In genomic region chr13:53096615-53097014, GRCm38 (mm10) we compare ENCODE assay signal across 8 mouse cellular contexts.
DNase-seq lines count a peak whose midpoint lies in the region; TF ChIP-seq lines count a peak whose summit lies in the region.
"Had no signal": no experiment of that assay in that cellular context is flagged by ENCODE, and none has a peak within 500 bp of the region (broad histone marks: within the 10 kb centered on the region; RNA-seq: fewer than 3 reads in every experiment).

No protein-coding gene starts in this region.

- peak; percentile 91 for TF ChIP-seq CTCF in E14TG2a.4 (conservative IDR thresholded peaks at IDR 0.05; ENCODE audit: low read length)
- TF ChIP-seq CTCF in gastrocnemius, adult 2 months (IDR thresholded peaks at IDR 0.05): no peak; the same call in 1 of the 2 replicates
- peak; percentile 98 for TF ChIP-seq CTCF in layer of hippocampus, adult 2 months (conservative IDR thresholded peaks at IDR 0.05)

- no peaks in the 10 kb centered on the region for H3K27me3 ChIP-seq in E14TG2a.4 (ENCODE audit: insufficient read depth, low read length)

- H3K4me3 ChIP-seq in E14TG2a.4 (replicated peaks; ENCODE audit: low read length): no peak overlapping the region
- H3K4me3 ChIP-seq in gastrocnemius, adult 2 months: no peak overlapping the region
- no peak overlapping the region for H3K4me3 ChIP-seq in layer of hippocampus, adult 2 months
- H3K4me3 ChIP-seq: heart, embryonic 13.5 days had no signal

- H3K9me3 ChIP-seq in E14TG2a.4 (ENCODE audit: low read length): peaks cover 4% of the 10 kb centered on the region; the same call in 1 of the 2 replicates
- H3K9me3 ChIP-seq: heart, embryonic 13.5 days had no signal

- no peak overlapping the region for H3K27ac ChIP-seq in gastrocnemius, adult 2 months
- H3K27ac ChIP-seq in layer of hippocampus, adult 2 months: no peak overlapping the region
- H3K27ac ChIP-seq: heart, embryonic 13.5 days had no signal

- intact Hi-C loops in gastrocnemius, adult 2 months (cut with DNase I): loop anchor here (1.0 to 5.0 kb wide), 5 partner anchors 79 to 445 kb away; no protein-coding TSS in a partner anchor

- peak; percentile 59 for DNase-seq in A20 (ENCODE audit: low read depth, low spot score)
- DNase-seq in cerebellum, adult 11 months: peak; percentile 48
- peak; percentile 81 for DNase-seq in gastrocnemius, adult 2 months
- DNase-seq in layer of hippocampus, adult 2 months (ENCODE audit: low spot score in 2 of 2): peak; percentile 34 to 75
- DNase-seq in lung, postnatal 25 days (ENCODE audit: low spot score): peak; percentile 48
- DNase-seq in right cerebral cortex, postnatal 14 days: peak; percentile 72

- H3K36me3 ChIP-seq in E14TG2a.4 (ENCODE audit: insufficient read depth, low read length): no peaks in the 10 kb centered on the region
- H3K36me3 ChIP-seq: heart, embryonic 13.5 days had no signal

- H3K4me1 ChIP-seq in E14TG2a.4 (replicated peaks; ENCODE audit: low read depth, low read length): peaks cover 15% of the 10 kb centered on the region
